ENCODE assay signal across 28 mouse cellular contexts in genomic region chr1:138974836-138975235, GRCm38 (mm10). TPM values are rescaled to one million over a fixed set of nuclear protein-coding genes. Genes with fewer than 3 reads are reported as not detected.
A peak's percentile ranks its signal among the peaks of the same experiment; 100 is the strongest.
DNase-seq lines count a peak whose midpoint lies in the region; ATAC-seq and TF ChIP-seq lines count a peak whose summit lies in the region.
"Had no signal": no experiment of that assay in that cellular context is flagged by ENCODE, and none has a peak within 500 bp of the region (broad histone marks: within the 10 kb centered on the region; RNA-seq: fewer than 3 reads in every experiment).

No protein-coding gene starts in this region.

- TF ChIP-seq CTCF in heart, adult 2 months (IDR thresholded peaks at IDR 0.05) = no peak
- TF ChIP-seq CTCF in lung, postnatal 0 days (IDR thresholded peaks at IDR 0.05) = no peak
- TF ChIP-seq CTCF in stomach, postnatal 0 days (IDR thresholded peaks at IDR 0.05; ENCODE audit: low read depth) = no peak

- H3K9me3 ChIP-seq in lung, postnatal 0 days (ENCODE audit: low read length) = no peaks in the 10 kb centered on the region
- H3K9me3 ChIP-seq in stomach, embryonic 14.5 days (ENCODE audit: control insufficient read depth, low read depth, low read length) = no peaks in the 10 kb centered on the region
- no peaks in the 10 kb centered on the region for H3K9me3 ChIP-seq in stomach, postnatal 0 days (ENCODE audit: control insufficient read depth, low read length)
- no peaks in the 10 kb centered on the region for H3K9me3 ChIP-seq in kidney, embryonic 14.5 days (ENCODE audit: control insufficient read depth, low read length)
- H3K9me3 ChIP-seq: embryonic facial prominence, embryonic 12.5 days; embryonic facial prominence, embryonic 15.5 days; G1E; heart, embryonic 10.5 days; heart, embryonic 13.5 days; hindbrain, embryonic 12.5 days; hindbrain, embryonic 15.5 days had no signal

- no peak overlapping the region for H3K9ac ChIP-seq in heart, adult 2 months (ENCODE audit: low read depth, low read length)
- no peak overlapping the region for H3K9ac ChIP-seq in lung, postnatal 0 days (replicated peaks; ENCODE audit: low read depth)
- H3K9ac ChIP-seq in stomach, embryonic 14.5 days (replicated peaks; ENCODE audit: low read depth, low read length) = no peak overlapping the region
- H3K9ac ChIP-seq in stomach, postnatal 0 days (ENCODE audit: low read length) = no peak overlapping the region
- H3K9ac ChIP-seq in kidney, embryonic 14.5 days (ENCODE audit: low read depth, low read length) = no peak overlapping the region
- H3K9ac ChIP-seq: embryonic facial prominence, embryonic 12.5 days; embryonic facial prominence, embryonic 15.5 days; forebrain, postnatal 0 days; heart, embryonic 13.5 days; hindbrain, embryonic 12.5 days; hindbrain, embryonic 15.5 days had no signal

- no peak overlapping the region for H3K4me3 ChIP-seq in heart, adult 2 months
- H3K4me3 ChIP-seq in lung, postnatal 0 days (ENCODE audit: low read depth, low read length) = no peak overlapping the region
- no peak overlapping the region for H3K4me3 ChIP-seq in stomach, embryonic 14.5 days (ENCODE audit: low read depth, low read length)
- H3K4me3 ChIP-seq in stomach, postnatal 0 days (ENCODE audit: low read depth, low read length) = no peak overlapping the region
- H3K4me3 ChIP-seq in kidney, embryonic 14.5 days (ENCODE audit: low read length) = no peak overlapping the region
- H3K4me3 ChIP-seq: embryonic facial prominence, embryonic 12.5 days; embryonic facial prominence, embryonic 15.5 days; gastrocnemius, adult 2 months; heart, embryonic 10.5 days; heart, embryonic 13.5 days; hindbrain, embryonic 12.5 days; hindbrain, embryonic 15.5 days had no signal

- no peak overlapping the region for H3K4me2 ChIP-seq in lung, postnatal 0 days (replicated peaks; ENCODE audit: low read depth, low read length)
- H3K4me2 ChIP-seq in stomach, embryonic 14.5 days (replicated peaks; ENCODE audit: low read depth, low read length) = no peak overlapping the region
- H3K4me2 ChIP-seq in stomach, postnatal 0 days (replicated peaks; ENCODE audit: low read depth) = no peak overlapping the region
- H3K4me2 ChIP-seq in kidney, embryonic 14.5 days (replicated peaks; ENCODE audit: low read depth, low read length) = no peak overlapping the region
- H3K4me2 ChIP-seq: embryonic facial prominence, embryonic 12.5 days; embryonic facial prominence, embryonic 15.5 days; heart, embryonic 13.5 days; hindbrain, embryonic 12.5 days; hindbrain, embryonic 15.5 days had no signal

- peak; percentile 76 for DNase-seq in heart, adult 11 months
- no peak for DNase-seq in heart, adult 2 months
- peak; percentile 23 for DNase-seq in lung, postnatal 0 days (ENCODE audit: low spot score)
- DNase-seq in lung, postnatal 14 days = no peak
- DNase-seq in stomach, postnatal 0 days (ENCODE audit: low spot score) = peak; percentile 41
- no peak for DNase-seq in cerebellum, postnatal 4 days (ENCODE audit: low spot score in 2 of 2)
- DNase-seq: adrenal gland, postnatal 10 days; adrenal gland, postnatal 36 days; cerebellum, adult 18-20 months; cerebellum, adult 9-10 months; cerebellum, postnatal 14 days; forebrain, postnatal 0 days; gastrocnemius, adult 2 months; gastrocnemius, postnatal 14 days; heart, adult 18-20 months; heart, postnatal 14 days; heart, postnatal 4 days had no signal

- ATAC-seq in lung, postnatal 0 days = peak; percentile 57
- ATAC-seq in stomach, embryonic 14.5 days (ENCODE audit: insufficient number of reproducible peaks, insufficient read depth, low FRiP score, low read depth) = peak; percentile 65; the same call in 1 of the 2 replicates
- ATAC-seq in stomach, postnatal 0 days (ENCODE audit: low FRiP score, low TSS enrichment) = peak; percentile 85
- ATAC-seq in kidney, embryonic 14.5 days (ENCODE audit: low FRiP score, low TSS enrichment) = no peak
- ATAC-seq: forebrain, embryonic 14.5 days; forebrain, postnatal 0 days had no signal

- intact Hi-C loops in heart, adult 2 months (cut with DNase I) = no loop called here

- H3K4me1 ChIP-seq in heart, adult 2 months (ENCODE audit: control insufficient read depth, insufficient read depth, low read length) = peaks cover 11% of the 10 kb centered on the region
- peaks cover 3% of the 10 kb centered on the region; the same call in 1 of the 2 replicates for H3K4me1 ChIP-seq in lung, postnatal 0 days (ENCODE audit: insufficient read depth, low read depth, low read length)
- H3K4me1 ChIP-seq in stomach, embryonic 14.5 days (ENCODE audit: control insufficient read depth, insufficient read depth, low read length) = no peaks in the 10 kb centered on the region
- no peaks in the 10 kb centered on the region; the same call in 1 of the 2 replicates for H3K4me1 ChIP-seq in stomach, postnatal 0 days (replicated peaks; ENCODE audit: control insufficient read depth, insufficient read depth)
- H3K4me1 ChIP-seq in kidney, embryonic 14.5 days (ENCODE audit: control insufficient read depth, insufficient read depth, low read length) = no peaks in the 10 kb centered on the region
- H3K4me1 ChIP-seq: embryonic facial prominence, embryonic 12.5 days; embryonic facial prominence, embryonic 15.5 days; hindbrain, embryonic 12.5 days; hindbrain, embryonic 15.5 days had no signal

- H3K36me3 ChIP-seq in heart, adult 2 months (ENCODE audit: control insufficient read depth, insufficient read depth, low read length) = peaks cover 9% of the 10 kb centered on the region
- no peaks in the 10 kb centered on the region for H3K36me3 ChIP-seq in lung, postnatal 0 days (ENCODE audit: insufficient read depth, low read length)
- no peaks in the 10 kb centered on the region for H3K36me3 ChIP-seq in stomach, embryonic 14.5 days (ENCODE audit: control insufficient read depth, insufficient read depth, low read length)
- H3K36me3 ChIP-seq in stomach, postnatal 0 days (ENCODE audit: control insufficient read depth, insufficient read depth, low read length) = no peaks in the 10 kb centered on the region
- H3K36me3 ChIP-seq in kidney, embryonic 14.5 days (ENCODE audit: control insufficient read depth, insufficient read depth, low read length) = no peaks in the 10 kb centered on the region
- H3K36me3 ChIP-seq: embryonic facial prominence, embryonic 12.5 days; embryonic facial prominence, embryonic 15.5 days; heart, embryonic 10.5 days; heart, embryonic 13.5 days; hindbrain, embryonic 12.5 days; hindbrain, embryonic 15.5 days had no signal

- H3K27ac ChIP-seq in heart, adult 2 months = no peak overlapping the region
- H3K27ac ChIP-seq in lung, postnatal 0 days (ENCODE audit: low read length) = no peak overlapping the region
- H3K27ac ChIP-seq in stomach, embryonic 14.5 days (ENCODE audit: low read length) = no peak overlapping the region
- H3K27ac ChIP-seq in stomach, postnatal 0 days (replicated peaks) = no peak overlapping the region
- H3K27ac ChIP-seq in kidney, embryonic 14.5 days (ENCODE audit: low read depth, low read length) = no peak overlapping the region
- H3K27ac ChIP-seq: embryonic facial prominence, embryonic 12.5 days; embryonic facial prominence, embryonic 15.5 days; heart, embryonic 10.5 days; hindbrain, embryonic 12.5 days; hindbrain, embryonic 15.5 days had no signal

- 73% methylated on average over 8 of the region's 8 CpGs for WGBS in heart, adult 2 months
- 61% methylated on average over 8 of the region's 8 CpGs for WGBS in lung, postnatal 0 days
- WGBS in stomach, embryonic 14.5 days = 75% methylated on average over 8 of the region's 8 CpGs
- whole genome bisulfite sequencing in stomach, postnatal 0 days = 59% methylated on average over 8 of the region's 8 CpGs
- 87% methylated on average over 8 of the region's 8 CpGs for WGBS in kidney, embryonic 14.5 days

- peaks cover 7% of the 10 kb centered on the region for H3K79me2 ChIP-seq in heart, adult 2 months (replicated peaks; ENCODE audit: control insufficient read depth, insufficient read depth, low read length)

- TF ChIP-seq POLR2A in heart, adult 2 months (IDR thresholded peaks at IDR 0.05; ENCODE audit: insufficient read depth, low read depth, low read length) = no peak

- H3K27me3 ChIP-seq in heart, adult 2 months (ENCODE audit: control insufficient read depth, insufficient read depth, low read length) = no peaks in the 10 kb centered on the region
- H3K27me3 ChIP-seq in lung, postnatal 0 days (replicated peaks; ENCODE audit: insufficient read depth, low read length) = no peaks in the 10 kb centered on the region
- no peaks in the 10 kb centered on the region for H3K27me3 ChIP-seq in stomach, embryonic 14.5 days (ENCODE audit: control insufficient read depth, insufficient read depth, low read length)
- H3K27me3 ChIP-seq in stomach, postnatal 0 days (ENCODE audit: control insufficient read depth, insufficient read depth, low read length) = no peaks in the 10 kb centered on the region
- no peaks in the 10 kb centered on the region for H3K27me3 ChIP-seq in kidney, embryonic 14.5 days (ENCODE audit: control insufficient read depth, insufficient read depth, low read length)
- H3K27me3 ChIP-seq: CH12.LX; embryonic facial prominence, embryonic 12.5 days; embryonic facial prominence, embryonic 15.5 days; heart, embryonic 13.5 days; hindbrain, embryonic 12.5 days; hindbrain, embryonic 15.5 days had no signal

- no peak for TF ChIP-seq EP300 in heart, adult 2 months (IDR thresholded peaks at IDR 0.05; ENCODE audit: insufficient read depth, low read depth, low read length)
- TF ChIP-seq EP300 in lung, postnatal 0 days (IDR thresholded peaks at IDR 0.05) = 0 out of 2 replicates have a peak, but pooled peaks have one; percentile 37
- TF ChIP-seq EP300 in stomach, postnatal 0 days (optimal IDR thresholded peaks at IDR 0.05) = no peak

RNA-seq across cellular contexts. Expression of gene Dennd1b, which starts 11.6 kb away (rescaled TPM):
- 10 to 100 TPM; 22.3 to 23.7 TPM for total RNA-seq in heart, adult 2 months (2021)
- polyA plus RNA-seq in heart, adult 2 months (2012; rRNA removed) = 6.4 and 17.1 TPM in 2 replicates
- 12.6 and 14.0 TPM in 2 replicates for polyA plus RNA-seq in lung, postnatal 0 days (2015; fragmentation: Nextera tagmentation; extraction: Ambion mirVana)
- 12.8 and 13.2 TPM in 2 replicates for polyA plus RNA-seq in stomach, embryonic 14.5 days (2014; fragmentation: Nextera tagmentation; extraction: Ambion mirVana)
- 10.4 and 10.7 TPM in 2 replicates for polyA plus RNA-seq in stomach, postnatal 0 days (2015; fragmentation: Nextera tagmentation; extraction: Ambion mirVana)
- 10.7 and 13.1 TPM in 2 replicates for polyA plus RNA-seq in kidney, embryonic 14.5 days (2014; fragmentation: Nextera tagmentation; extraction: Ambion mirVana)

Comparison
In these comparisons a context has a peak if more than half of its experiments do, and no peak if none do; other contexts are left out.
1. DNase-seq: peak in heart, adult 11 months (single experiment), lung, postnatal 0 days (single experiment) and stomach, postnatal 0 days (single experiment); none in heart, adult 2 months (0 of 2), lung, postnatal 14 days (single experiment) and cerebellum, postnatal 4 days (0 of 2).